Mouse (Mus musculus) heart, adult 18-20 months (tissue): ENCODE data around the gene Nrarp. TPM values are rescaled to one million over a fixed set of nuclear protein-coding genes. Genes with fewer than 3 reads are reported as not detected.

Source experiments
- DNase-seq, 2 experiments: peaks; one replicate each; pipeline ENCODE4 v3.0.0; 2021 to 2022; ENCODE audit warnings: mixed read lengths in 1 of 2
- total RNA-seq, 2 experiments: library from RNA; stranded (reverse); gene quantifications; 2 replicates each; pipeline ENCODE4 v1.2.3; 2021

The Nrarp gene
- total RNA-seq, 2 experiments from 2014 or later = 6.9 to 8.3 TPM

DNA sequence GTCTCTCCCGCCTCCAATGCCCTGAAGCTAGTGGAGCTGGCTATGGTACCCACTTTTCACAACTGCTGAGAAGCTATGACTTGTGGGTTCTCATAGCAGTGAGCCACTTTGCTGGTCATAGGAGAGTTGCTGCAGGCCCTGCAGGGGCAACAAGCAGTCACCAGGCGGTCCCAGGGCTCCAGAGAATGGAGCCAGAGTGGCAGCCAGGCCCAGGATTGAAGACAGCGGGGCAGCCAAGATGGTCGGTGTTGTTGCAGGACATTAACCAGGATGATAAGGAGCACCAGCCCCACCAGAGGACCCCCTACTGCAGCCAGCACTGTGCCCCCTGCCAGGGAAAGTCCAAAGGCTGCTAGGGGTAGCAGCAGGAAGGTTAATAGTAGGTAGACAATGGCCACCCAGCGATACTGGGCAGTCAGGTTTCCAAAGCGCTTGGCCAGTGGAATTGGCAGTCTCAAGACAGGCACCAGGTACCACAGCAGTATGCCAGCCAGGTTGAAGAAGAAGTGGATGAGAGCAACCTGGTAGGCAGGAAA lies 48.5 kb downstream of the Nrarp start:
- no peak for DNase-seq

- no peak for DNase-seq
Measured at GRCm38 (mm10) chr2:25229582-25229981, 49.0 kb downstream of the Nrarp start.

- DNase-seq = no peak
Measured at GRCm38 (mm10) chr2:25230581-25230980, 50.0 kb downstream of the Nrarp start.

DNA sequence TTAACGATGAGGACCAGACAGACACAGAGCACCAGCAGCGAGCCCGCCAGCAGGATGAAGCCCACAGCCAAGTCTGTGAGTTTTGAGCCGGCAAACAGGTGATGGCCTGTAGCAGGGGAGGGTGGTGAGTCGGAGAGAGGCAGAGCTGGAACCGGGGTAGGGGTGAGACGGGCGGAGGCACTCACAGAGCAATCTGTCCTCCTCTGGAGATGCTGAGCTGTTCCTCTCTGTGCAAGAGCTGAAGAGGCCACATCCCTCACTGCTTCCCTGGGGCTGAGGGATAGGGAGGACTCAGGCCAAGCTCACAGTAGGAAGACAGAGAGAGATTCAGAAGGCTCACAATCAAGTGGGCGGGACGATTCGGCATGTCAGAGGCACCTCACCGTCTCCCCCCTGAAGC lies 50.5 kb downstream of the Nrarp start:
- DNase-seq = no peak

Other genes with a start within 250 kb of the Nrarp start
- gene Arrdc1, start 245.5 kb upstream of the Nrarp start, total RNA-seq = 1 to 10 TPM; 3.1 to 5.6 TPM
- gene Zmynd19, start 231.0 kb upstream of the Nrarp start, total RNA-seq = 10 to 100 TPM; 15.3 to 20.2 TPM
- gene Dph7, start 218.4 kb upstream of the Nrarp start, total RNA-seq = 1 to 10 TPM; 4.6 to 7.3 TPM
- gene Mrpl41, start 205.7 kb upstream of the Nrarp start, total RNA-seq = 100 to 1,000 TPM in 1 of 2 experiments, 10 to 100 TPM in 1; 96.3 to 114 TPM
- 10 to 100 TPM; 23.1 to 26.2 TPM for gene Pnpla7, start 204.7 kb upstream of the Nrarp start, total RNA-seq
- 10 to 100 TPM; 11.2 to 13.6 TPM for gene Nsmf, start 126.4 kb upstream of the Nrarp start, total RNA-seq
- gene Entpd8, start 100.5 kb upstream of the Nrarp start, total RNA-seq = not detected
- not detected for gene Noxa1, start 85.6 kb upstream of the Nrarp start, total RNA-seq
- 1 to 10 TPM; 4.0 to 4.6 TPM for gene Tor4a, start 16.1 kb downstream of the Nrarp start, total RNA-seq
- 10 to 100 TPM; 40.8 to 45.8 TPM for gene Nelfb, start 30.7 kb downstream of the Nrarp start, total RNA-seq
- gene Stpg3, start 33.9 kb downstream of the Nrarp start, total RNA-seq = not detected
- not detected for gene Fam166a, start 38.0 kb downstream of the Nrarp start, total RNA-seq
- 100 to 1,000 TPM; 289 to 308 TPM for gene Tubb4b, start 43.9 kb downstream of the Nrarp start, total RNA-seq
- gene Slc34a3, start 53.6 kb downstream of the Nrarp start, total RNA-seq = not detected
- gene Rnf224, start 56.0 kb downstream of the Nrarp start, total RNA-seq = not detected
- gene Rnf208, start 61.5 kb downstream of the Nrarp start, total RNA-seq = 1 to 10 TPM; 1.5 to 1.7 TPM
- gene Cysrt1, start 61.7 kb downstream of the Nrarp start, total RNA-seq = not detected
- 1 to 10 TPM; 1.9 to 2.4 TPM for gene AL732309.1, start 66.1 kb downstream of the Nrarp start, total RNA-seq
- 10 to 100 TPM; 14.8 to 15.2 TPM for gene Tmem203, start 74.7 kb downstream of the Nrarp start, total RNA-seq
- gene Tprn, start 81.9 kb downstream of the Nrarp start, total RNA-seq = 1 to 10 TPM; 7.4 to 7.7 TPM
- gene Ssna1, start 91.7 kb downstream of the Nrarp start, total RNA-seq = 10 to 100 TPM; 38.2 to 42.6 TPM
- gene Anapc2, start 91.7 kb downstream of the Nrarp start, total RNA-seq = 10 to 100 TPM; 35.3 to 38.8 TPM
- not detected for gene Tmem210, start 107.4 kb downstream of the Nrarp start, total RNA-seq
- gene Lrrc26, start 109.2 kb downstream of the Nrarp start, total RNA-seq = under 1 TPM in 1 of 2 experiments, not detected in 1; 0.23 TPM
- gene Grin1, start 138.4 kb downstream of the Nrarp start, total RNA-seq = not detected
- 10 to 100 TPM; 20.8 to 23.6 TPM for gene Man1b1, start 151.6 kb downstream of the Nrarp start, total RNA-seq
- 1 to 10 TPM; 5.9 to 7.0 TPM for gene Dpp7, start 175.6 kb downstream of the Nrarp start, total RNA-seq
- 10 to 100 TPM; 10.3 to 11.8 TPM for gene Uap1l1, start 184.9 kb downstream of the Nrarp start, total RNA-seq
- gene Sapcd2, start 191.6 kb downstream of the Nrarp start, total RNA-seq = not detected
- 10 to 100 TPM; 13.7 to 14.5 TPM for gene Entpd2, start 215.1 kb downstream of the Nrarp start, total RNA-seq
- gene Npdc1, start 218.6 kb downstream of the Nrarp start, total RNA-seq = 10 to 100 TPM; 25.7 to 27.9 TPM
- 1 to 10 TPM in 1 of 2 experiments, not detected in 1; 1.1 TPM for gene Fut7, start 242.5 kb downstream of the Nrarp start, total RNA-seq
- gene Abca2, start 247.9 kb downstream of the Nrarp start, total RNA-seq = 10 to 100 TPM; 41.4 to 43.2 TPM